Mouse (Mus musculus) forebrain, embryonic 12.5 days (tissue): ENCODE data around the gene Arr3. TPM values are rescaled to one million over a fixed set of nuclear protein-coding genes. Genes with fewer than 3 reads are reported as not detected.

Source experiments
- ATAC-seq: fragments of 200-750 bp; cut with Nextera tagmentation; 2 replicates; pipeline ENCODE4 v1.8.0; 2017; ENCODE audit warnings: moderate TSS enrichment; ENCODE audit not compliant: low FRiP score
- H3K27ac ChIP-seq: fragments of 300-500 bp; sonication (generic); 2 replicates; pipeline ENCODE4 v1.5.1; 2016; ENCODE audit warnings: mild to moderate bottlenecking
- H3K27me3 ChIP-seq: fragments of 300-500 bp; sonication (generic); 2 replicates; pipeline ENCODE4 v1.6.1; 2016; ENCODE audit warnings: mild to moderate bottlenecking
- H3K36me3 ChIP-seq: fragments of 300-500 bp; sonication (generic); replicated peaks from 2 replicates; pipeline ENCODE4 v1.6.1; 2016; ENCODE audit warnings: mild to moderate bottlenecking
- H3K4me1 ChIP-seq: fragments of 300-500 bp; sonication (generic); 2 replicates; pipeline ENCODE4 v1.6.1; 2016
- H3K4me2 ChIP-seq: fragments of 300-500 bp; sonication (generic); 2 replicates; pipeline ENCODE4 v1.6.1; 2016; ENCODE audit warnings: mild to moderate bottlenecking, moderate library complexity
- H3K4me3 ChIP-seq: fragments of 300-500 bp; sonication (generic); replicated peaks from 2 replicates; pipeline ENCODE4 v1.5.1; 2016; ENCODE audit warnings: mild to moderate bottlenecking
- H3K9ac ChIP-seq: fragments of 300-500 bp; sonication (generic); 2 replicates; pipeline ENCODE4 v1.6.1; 2016; ENCODE audit warnings: mild to moderate bottlenecking
- H3K9me3 ChIP-seq: fragments of 300-500 bp; sonication (generic); 2 replicates; pipeline ENCODE4 v1.6.1; 2016
- WGBS: fragments of 180-500 bp; shearing (Covaris S2); methylation state at CpG from one replicate; pipeline ENCODE4 v1.1.7; 2016; 5-methylcytosine and 5-hydroxymethylcytosine counted together
- polyA plus RNA-seq: library from polyadenylated mRNA; unstranded; fragments of >200 nt; fragmentation: Nextera tagmentation; extraction: Ambion mirVana; gene quantifications from 2 replicates; pipeline ENCODE4 v1.2.1, GENCODE M21; 2016

Gene Arr3
- polyA plus RNA-seq, 1 experiment from 2014 or later = not detected

GRCm38 (mm10) chrX:100625802-100626793 is 20.8 kb downstream of the Arr3 start, which contains the start of gene Pdzd11:
TSS of gene Pdzd11 (minus strand) at chrX:100626568.
- peak within 1 kb of the TSS; percentile 68 for H3K9ac ChIP-seq
- H3K27me3 ChIP-seq = no peaks in the 10 kb centered on the region; the same call in 1 of the 2 replicates
- peaks cover 5% of the 10 kb centered on the region; the same call in 1 of the 2 replicates for H3K4me1 ChIP-seq
- peak within 1 kb of the TSS; percentile 85 for H3K27ac ChIP-seq
- WGBS = 26% methylated on average over 61 of the region's 62 CpGs
- peak within 1 kb of the TSS; percentile 61 for H3K4me2 ChIP-seq
- peaks cover 12% of the 10 kb centered on the region; the same call in 1 of the 2 replicates for H3K36me3 ChIP-seq
- ATAC-seq = peak; percentile 100
- H3K4me3 ChIP-seq = peak within 1 kb of the TSS; percentile 58
- no peaks in the 10 kb centered on the region for H3K9me3 ChIP-seq

DNA sequence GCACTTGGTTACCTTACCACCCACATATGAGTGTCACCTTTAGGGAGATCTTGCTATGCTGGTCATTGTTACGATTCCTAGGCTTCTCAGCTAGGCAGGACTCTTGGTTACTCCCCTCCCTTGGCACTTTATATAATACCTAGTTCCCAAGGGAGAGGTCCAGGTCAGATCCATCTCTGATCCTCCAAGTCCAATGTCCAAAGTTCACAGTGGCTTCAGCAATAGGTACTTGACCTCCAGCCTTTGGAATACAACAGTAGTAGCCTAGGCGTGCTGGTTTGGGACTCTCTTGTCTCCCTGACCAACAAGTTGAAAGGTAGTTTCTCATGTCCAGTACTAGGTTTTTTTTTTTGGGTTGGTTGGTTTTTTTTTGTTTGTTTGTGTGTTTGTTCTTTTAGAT is 23.8 kb downstream of the Arr3 start:
- peaks cover 5% of the 10 kb centered on the region; the same call in 1 of the 2 replicates for H3K4me1 ChIP-seq
- no peaks in the 10 kb centered on the region for H3K9me3 ChIP-seq
- no peak overlapping the region for H3K9ac ChIP-seq
- H3K27ac ChIP-seq = no peak overlapping the region
- ATAC-seq = no peak
- no peaks in the 10 kb centered on the region; the same call in 1 of the 2 replicates for H3K36me3 ChIP-seq
- WGBS = 92% methylated on average over 2 of the region's 2 CpGs
- no peak overlapping the region for H3K4me2 ChIP-seq
- H3K27me3 ChIP-seq = no peaks in the 10 kb centered on the region; the same call in 1 of the 2 replicates
- no peak overlapping the region for H3K4me3 ChIP-seq

GRCm38 (mm10) chrX:100638477-100638876 is 33.2 kb downstream of the Arr3 start:
- Histone ChIP-seq H3K4me1 (no peaks in the 10 kb centered on the region), H3K4me3 (no peak overlapping the region), H3K9ac (no peak overlapping the region), H3K9me3 (no peaks in the 10 kb centered on the region), H3K36me3 (peaks cover 14% of the 10 kb centered on the region), H3K27me3 (no peaks in the 10 kb centered on the region), H3K4me2 (no peak overlapping the region), H3K27ac (no peak overlapping the region)
- ATAC-seq = no peak
- WGBS = 91% methylated on average over 8 of the region's 8 CpGs

- no peak for ATAC-seq
- H3K4me3 ChIP-seq = no peak overlapping the region
- H3K27me3 ChIP-seq = no peaks in the 10 kb centered on the region; the same call in 1 of the 2 replicates
- no peaks in the 10 kb centered on the region; the same call in 1 of the 2 replicates for H3K36me3 ChIP-seq
- no peak overlapping the region for H3K9ac ChIP-seq
- H3K9me3 ChIP-seq = no peaks in the 10 kb centered on the region
- H3K27ac ChIP-seq = no peak overlapping the region
- no peaks in the 10 kb centered on the region for H3K4me1 ChIP-seq
- no peak overlapping the region for H3K4me2 ChIP-seq
Observed at GRCm38 (mm10) chrX:100652848-100653247, 47.6 kb downstream of the Arr3 start.

- no peaks in the 10 kb centered on the region for H3K4me1 ChIP-seq
- no peak overlapping the region for H3K9ac ChIP-seq
- H3K27me3 ChIP-seq = peaks cover 5% of the 10 kb centered on the region
- H3K36me3 ChIP-seq = no peaks in the 10 kb centered on the region
- no peak overlapping the region for H3K4me3 ChIP-seq
- no peak for ATAC-seq
- no peak overlapping the region for H3K27ac ChIP-seq
- 96% methylated on average over 2 of the region's 2 CpGs for WGBS
- no peaks in the 10 kb centered on the region for H3K9me3 ChIP-seq
- H3K4me2 ChIP-seq = no peak overlapping the region
Observed at GRCm38 (mm10) chrX:100664825-100665224, 59.5 kb downstream of the Arr3 start.

Other genes starting within 250 kb of the Arr3 start
- not detected in 2 replicates for gene Otud6a, start 176.5 kb upstream of the Arr3 start, polyA plus RNA-seq
- gene Awat2, start 162.8 kb upstream of the Arr3 start, polyA plus RNA-seq = 0.40 and 0.46 TPM in 2 replicates
- 28.6 and 29.9 TPM in 2 replicates for gene Igbp1, start 111.2 kb upstream of the Arr3 start, polyA plus RNA-seq
- not detected in 2 replicates for gene Dgat2l6, start 80.7 kb upstream of the Arr3 start, polyA plus RNA-seq
- gene Awat1, start 33.2 kb upstream of the Arr3 start, polyA plus RNA-seq = not detected in 2 replicates
- not detected in 2 replicates for gene P2ry4, start 10.6 kb upstream of the Arr3 start, polyA plus RNA-seq
- gene Kif4, start 20.2 kb downstream of the Arr3 start, polyA plus RNA-seq = 45.4 and 53.2 TPM in 2 replicates
- 130 and 137 TPM in 2 replicates for gene Pdzd11, start 21.1 kb downstream of the Arr3 start, polyA plus RNA-seq
- gene Gdpd2, start 124.4 kb downstream of the Arr3 start, polyA plus RNA-seq = 8.8 and 9.5 TPM in 2 replicates
- 19.0 and 24.5 TPM in 2 replicates for gene Dlg3, start 162.2 kb downstream of the Arr3 start, polyA plus RNA-seq